In genomic region chr3:93444343-93445164, GRCm38 (mm10) we compare ENCODE assay signal across 8 mouse cellular contexts. TPM values are rescaled to one million over a fixed set of nuclear protein-coding genes. Genes with fewer than 3 reads are reported as not detected.
DNase-seq lines count a peak whose midpoint lies in the region; ATAC-seq lines count a peak whose summit lies in the region.

No protein-coding gene starts in this region.

- peak; percentile 87 for DNase-seq in embryo, embryonic 10 days (ENCODE audit: low spot score)
- peak; percentile 41 to 45 for DNase-seq in gastrocnemius, postnatal 36 days
- peak; percentile 23 to 71 for DNase-seq in left cerebral cortex, postnatal 10 days (ENCODE audit: extremely low spot score in 1 of 2, low spot score in 2 of 2)
- DNase-seq in right cerebral cortex, adult 2 months (ENCODE audit: low spot score in 2 of 2) = peak; percentile 70
- DNase-seq in spleen, adult 12 weeks (ENCODE audit: low spot score) = no peak

- intact Hi-C loops in gastrocnemius, postnatal 36 days (cut with DNase I) = no loop called here
- intact Hi-C loops in left cerebral cortex, postnatal 10 days (cut with DNase I) = no loop called here

- ATAC-seq in activated CD4-positive, CD25-positive, alpha-beta regulatory T cell, adult 4 months = peak; percentile 63
- peak; percentile 55 for ATAC-seq in inflammation-experienced regulatory T-cells, adult 6 months
- ATAC-seq in megakaryocyte, adult 5-6 weeks (ENCODE audit: poor library complexity, severe bottlenecking) = peak; percentile 78

RNA-seq across cellular contexts. Expression of gene Tchh, which starts 2.4 kb away (rescaled TPM):
- not detected for polyA plus RNA-seq in activated CD4-positive, CD25-positive, alpha-beta regulatory T cell, adult 4 months (2017; shearing (Covaris generic))
- not detected for total RNA-seq in gastrocnemius, postnatal 36 days (2021)
- under 1 TPM in 1 of 3 experiments, not detected in 2; 0.06 TPM for polyA plus RNA-seq in inflammation-experienced regulatory T-cells, adult 6 months (2017; shearing (Covaris generic))
- total RNA-seq in left cerebral cortex, postnatal 10 days (2021) = 1 to 10 TPM; 1.0 to 1.1 TPM
- 0.34 and 0.89 TPM in 2 replicates for total RNA-seq in megakaryocyte, adult 5-6 weeks (2015)
- total RNA-seq in megakaryocyte, adult 5-6 weeks (2017) = 0.57 and 0.77 TPM in 2 replicates

RNA-seq across cellular contexts. Expression of gene Tchhl1, which starts 24.0 kb away (rescaled TPM):
- not detected for polyA plus RNA-seq in activated CD4-positive, CD25-positive, alpha-beta regulatory T cell, adult 4 months (2017; shearing (Covaris generic))
- total RNA-seq in gastrocnemius, postnatal 36 days (2021) = not detected
- not detected for polyA plus RNA-seq in inflammation-experienced regulatory T-cells, adult 6 months (2017; shearing (Covaris generic))
- not detected for total RNA-seq in left cerebral cortex, postnatal 10 days (2021)
- total RNA-seq in megakaryocyte, adult 5-6 weeks (2015) = not detected in 2 replicates
- not detected in 2 replicates for total RNA-seq in megakaryocyte, adult 5-6 weeks (2017)

RNA-seq across cellular contexts. Expression of gene Rptn, which starts 51.1 kb away (rescaled TPM):
- under 1 TPM in 1 of 2 experiments, not detected in 1; 0.11 TPM for polyA plus RNA-seq in activated CD4-positive, CD25-positive, alpha-beta regulatory T cell, adult 4 months (2017; shearing (Covaris generic))
- not detected for total RNA-seq in gastrocnemius, postnatal 36 days (2021)
- not detected for polyA plus RNA-seq in inflammation-experienced regulatory T-cells, adult 6 months (2017; shearing (Covaris generic))
- total RNA-seq in left cerebral cortex, postnatal 10 days (2021) = not detected
- total RNA-seq in megakaryocyte, adult 5-6 weeks (2015) = not detected in 2 replicates
- total RNA-seq in megakaryocyte, adult 5-6 weeks (2017) = not detected in 2 replicates
